Mouse (Mus musculus) C2C12 (cell line): ENCODE results near the gene Gm20388. TPM values are rescaled to one million over a fixed set of nuclear protein-coding genes. Genes with fewer than 3 reads are reported as not detected.

ENCODE experiments used
- H3K27me3 ChIP-seq: one replicate; pipeline ENCODE4 v1.6.1; 2011; ENCODE audit not compliant: control insufficient read depth, insufficient read depth, insufficient read length
- H3K36me3 ChIP-seq: one replicate; pipeline ENCODE4 v1.6.1; 2011; ENCODE audit not compliant: control insufficient read depth, insufficient read depth
- H3K4me3 ChIP-seq: one replicate; pipeline ENCODE4 v1.5.1; 2011; ENCODE audit warnings: mild to moderate bottlenecking, control low read depth; ENCODE audit not compliant: poor library complexity, insufficient read depth, severe bottlenecking
- H3K79me2 ChIP-seq: one replicate; pipeline ENCODE4 v1.6.1; 2011; ENCODE audit not compliant: control insufficient read depth, insufficient read depth
- H3K79me3 ChIP-seq: one replicate; pipeline ENCODE4 v1.6.1; 2011; ENCODE audit warnings: low read depth, control low read depth
- H3ac ChIP-seq: one replicate; pipeline ENCODE3; 2011; ENCODE audit warnings: low read depth; ENCODE audit not compliant: control insufficient read depth, insufficient read length
- CEBPB ChIP-seq: IDR thresholded peaks from one replicate; pipeline ENCODE4 v1.6.1; 2011; ENCODE audit warnings: low read depth, mild to moderate bottlenecking, control low read depth, moderate library complexity
- CTCF ChIP-seq: IDR thresholded peaks from one replicate; pipeline ENCODE4 v1.5.1; 2011; ENCODE audit not compliant: control insufficient read depth, insufficient read depth, insufficient read length
- FOSL1 ChIP-seq: IDR thresholded peaks from one replicate; pipeline ENCODE4 v1.8.0; 2011; ENCODE audit warnings: mild to moderate bottlenecking, low read length; ENCODE audit not compliant: poor library complexity, insufficient read depth, severe bottlenecking
- MAX ChIP-seq: IDR thresholded peaks from one replicate; pipeline ENCODE4 v1.6.1; 2011; ENCODE audit warnings: mild to moderate bottlenecking, control low read depth
- MYOD1 ChIP-seq: IDR thresholded peaks from one replicate; pipeline ENCODE4 v1.6.1; 2011; ENCODE audit warnings: low read depth; ENCODE audit not compliant: control insufficient read depth, insufficient read length
- MYOG ChIP-seq: IDR thresholded peaks from one replicate; pipeline ENCODE4 v1.6.1; 2011; ENCODE audit not compliant: control insufficient read depth, insufficient read length; ENCODE audit errors: extremely low read depth
- USF1 ChIP-seq: IDR thresholded peaks from one replicate; pipeline ENCODE4 v1.6.1; 2011; ENCODE audit warnings: low read depth, mild to moderate bottlenecking, control low read depth, moderate library complexity
- polyA plus RNA-seq: library from polyadenylated mRNA; unstranded; fragments of >200 nt; fragmentation: generic; extraction: Trizol; gene quantifications from one replicate; pipeline ENCODE4 v1.2.1, GENCODE M21; 2012; ENCODE audit warnings: missing spikeins

Gene Gm20388
- polyA plus RNA-seq, 1 experiment, result 15.0 TPM

- no peaks in the 10 kb centered on the region for H3K27me3 ChIP-seq
- H3ac ChIP-seq, result no peak overlapping the region
- no peak overlapping the region for H3K4me3 ChIP-seq
- no peaks in the 10 kb centered on the region for H3K36me3 ChIP-seq
- no peak for TF ChIP-seq CTCF
- TF ChIP-seq MAX, result no peak
- TF ChIP-seq MYOG, result no peak
- no peak for TF ChIP-seq MYOD1
- no peak for TF ChIP-seq CEBPB
- no peak for TF ChIP-seq USF1
- no peak for TF ChIP-seq FOSL1
- no peaks in the 10 kb centered on the region for H3K79me3 ChIP-seq
- H3K79me2 ChIP-seq, result no peaks in the 10 kb centered on the region
Observed at GRCm38 (mm10) chr8:122436586-122437125, 2526.0 kb downstream of the Gm20388 start.

DNA sequence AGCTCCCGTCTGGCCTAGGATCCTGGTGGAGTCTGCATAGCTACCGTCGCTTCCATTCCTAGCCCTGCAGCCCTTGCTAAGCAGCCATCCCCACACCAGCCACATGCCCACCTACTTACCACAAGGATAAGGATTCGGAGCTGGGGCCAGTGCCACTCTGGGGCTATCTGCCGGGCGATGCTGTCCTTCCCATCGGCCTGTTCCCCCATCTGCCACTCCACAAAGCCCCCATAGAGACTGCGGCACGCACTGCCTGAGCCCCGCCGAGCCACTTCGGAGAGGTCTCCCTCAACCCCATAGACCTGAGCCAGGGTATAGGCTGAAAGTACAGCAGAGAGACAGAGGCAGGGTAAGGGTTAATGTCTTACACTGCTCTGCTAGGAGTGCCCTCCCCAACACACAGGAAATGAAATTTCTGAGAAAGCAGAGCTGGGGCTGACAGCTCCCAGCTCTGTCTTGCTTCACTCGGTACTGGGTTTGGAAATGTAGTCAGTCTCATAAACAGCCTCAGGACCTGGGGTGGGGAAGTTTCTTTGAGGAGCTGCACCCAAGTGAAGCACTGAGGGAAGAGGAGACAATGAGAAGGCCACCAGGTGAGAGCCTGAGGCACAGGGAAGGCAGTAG lies 2527.2 kb downstream of the Gm20388 start:
- Histone ChIP-seq H3K79me2 (no peaks in the 10 kb centered on the region), H3K79me3 (no peaks in the 10 kb centered on the region), H3K36me3 (no peaks in the 10 kb centered on the region), H3K4me3 (no peak overlapping the region), H3ac (no peak overlapping the region), H3K27me3 (no peaks in the 10 kb centered on the region)
- TF ChIP-seq FOSL1, result no peak
- TF ChIP-seq CEBPB, result no peak
- no peak for TF ChIP-seq USF1
- no peak for TF ChIP-seq MYOD1
- no peak for TF ChIP-seq CTCF
- TF ChIP-seq MAX, result no peak
- TF ChIP-seq MYOG, result no peak

DNA sequence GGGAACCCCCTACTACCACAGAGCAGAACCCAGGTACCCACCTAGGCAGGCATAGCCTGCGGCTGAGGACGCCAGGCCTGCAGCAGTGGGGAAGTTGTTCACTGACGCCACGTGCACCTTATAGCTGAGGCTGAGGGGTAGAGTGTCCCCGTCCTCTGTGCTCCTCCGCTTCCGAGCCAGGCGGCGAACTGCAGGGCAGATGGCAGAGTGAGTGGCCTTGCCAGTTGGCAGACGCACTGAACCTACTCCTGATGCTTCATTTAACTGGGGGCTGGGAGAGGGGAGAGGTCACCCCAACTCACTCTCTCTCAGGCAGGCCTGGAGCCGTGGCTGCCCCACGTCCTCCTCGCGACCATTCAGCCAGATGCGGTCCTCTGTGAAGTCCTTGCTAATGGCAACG lies 2528.7 kb downstream of the Gm20388 start:
- no peak overlapping the region for H3K4me3 ChIP-seq
- TF ChIP-seq MYOD1, result no peak
- no peaks in the 10 kb centered on the region for H3K79me3 ChIP-seq
- H3K36me3 ChIP-seq, result no peaks in the 10 kb centered on the region
- H3K79me2 ChIP-seq, result no peaks in the 10 kb centered on the region
- H3ac ChIP-seq, result no peak overlapping the region
- H3K27me3 ChIP-seq, result no peaks in the 10 kb centered on the region

GRCm38 (mm10) chr8:122441326-122441725 lies 2530.7 kb downstream of the Gm20388 start:
- no peak overlapping the region for H3K4me3 ChIP-seq
- H3K27me3 ChIP-seq, result no peaks in the 10 kb centered on the region
- no peak overlapping the region for H3ac ChIP-seq
- TF ChIP-seq MYOD1 (no peak), CTCF (no peak), MAX (no peak), MYOG (no peak)
- no peaks in the 10 kb centered on the region for H3K79me3 ChIP-seq
- no peaks in the 10 kb centered on the region for H3K36me3 ChIP-seq
- no peaks in the 10 kb centered on the region for H3K79me2 ChIP-seq

DNA sequence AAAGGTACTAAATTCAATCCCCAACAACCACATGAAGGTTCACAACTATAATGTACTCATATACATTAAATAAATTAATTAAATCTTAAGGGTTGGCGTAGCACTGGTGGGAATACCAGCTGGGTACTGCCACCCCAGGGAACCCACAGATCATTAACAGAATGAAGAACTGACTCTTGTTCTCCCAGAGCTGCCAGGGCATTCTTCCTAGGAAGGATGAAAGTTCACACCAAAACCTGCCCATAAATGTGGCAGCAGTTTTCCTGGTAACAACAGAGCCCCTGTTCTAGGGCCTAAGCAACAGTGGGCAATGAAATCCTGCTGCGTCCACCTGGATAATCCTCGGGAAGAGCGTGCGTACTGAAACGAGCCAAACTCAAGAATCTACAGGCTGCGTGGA lies 2531.7 kb downstream of the Gm20388 start:
- no peaks in the 10 kb centered on the region for H3K79me2 ChIP-seq
- TF ChIP-seq MAX (no peak), CEBPB (no peak), MYOG (no peak), USF1 (no peak), CTCF (no peak), FOSL1 (no peak), MYOD1 (no peak)
- no peaks in the 10 kb centered on the region for H3K27me3 ChIP-seq
- peak overlapping the region; percentile 56 for H3K4me3 ChIP-seq
- no peaks in the 10 kb centered on the region for H3K79me3 ChIP-seq
- H3ac ChIP-seq, result peak overlapping the region; percentile 76
- H3K36me3 ChIP-seq, result no peaks in the 10 kb centered on the region

DNA sequence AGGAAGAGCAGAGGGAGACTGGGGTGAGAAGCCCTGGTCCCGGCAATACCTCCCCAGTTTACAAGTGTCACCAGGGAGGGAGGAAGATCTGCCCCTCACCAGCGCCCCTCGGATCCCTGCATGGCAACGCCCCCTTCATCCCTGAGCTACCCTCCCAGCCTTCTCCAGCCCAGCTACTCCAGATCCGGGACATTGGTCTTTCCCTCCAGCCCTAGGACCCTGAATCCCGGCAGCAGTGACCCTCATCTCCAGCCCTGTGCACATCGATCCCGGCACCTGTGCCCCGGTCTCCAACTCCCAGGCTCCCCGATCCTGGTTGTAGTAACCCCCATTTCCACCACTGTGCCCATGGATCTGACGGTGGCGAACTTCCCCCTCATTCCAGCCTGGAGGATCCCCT lies 2532.1 kb downstream of the Gm20388 start:
- TF ChIP-seq MYOG (no peak), MAX (no peak), MYOD1 (no peak), FOSL1 (no peak), CEBPB (no peak), USF1 (no peak), CTCF (no peak)
- no peaks in the 10 kb centered on the region for H3K27me3 ChIP-seq
- H3K4me3 ChIP-seq, result peak overlapping the region; percentile 56
- no peaks in the 10 kb centered on the region for H3K36me3 ChIP-seq
- no peaks in the 10 kb centered on the region for H3K79me2 ChIP-seq
- H3ac ChIP-seq, result peak overlapping the region; percentile 76
- H3K79me3 ChIP-seq, result no peaks in the 10 kb centered on the region
